Mouse (Mus musculus) myocyte (in vitro differentiated cells): ENCODE data around the gene Eif4a1. TPM values are rescaled to one million over a fixed set of nuclear protein-coding genes. Genes with fewer than 3 reads are reported as not detected.

Source experiments
- H3K27me3 ChIP-seq: one replicate; pipeline ENCODE4 v1.6.1; 2011; ENCODE audit not compliant: control insufficient read depth, insufficient read depth, insufficient read length
- H3K36me3 ChIP-seq: one replicate; pipeline ENCODE4 v1.6.1; 2011; ENCODE audit not compliant: control insufficient read depth, insufficient read depth
- H3K4me2 ChIP-seq: one replicate; pipeline ENCODE4 v1.6.1; 2011; ENCODE audit warnings: low read depth, control low read depth
- H3K4me3 ChIP-seq: one replicate; pipeline ENCODE4 v1.5.1; 2011; ENCODE audit warnings: mild to moderate bottlenecking, control low read depth, moderate library complexity
- H3K79me2 ChIP-seq: one replicate; pipeline ENCODE4 v1.6.1; 2011; ENCODE audit not compliant: control insufficient read depth, insufficient read depth
- H3ac ChIP-seq: one replicate; pipeline ENCODE4 v1.6.1; 2011; ENCODE audit not compliant: control insufficient read depth, insufficient read length
- CEBPB ChIP-seq: IDR thresholded peaks from 2 replicates; pipeline ENCODE4 v1.6.1; 2011; ENCODE audit warnings: mild to moderate bottlenecking, moderate library complexity; ENCODE audit not compliant: poor library complexity, insufficient read depth, severe bottlenecking
- E2F4 ChIP-seq: IDR thresholded peaks from one replicate; pipeline ENCODE4 v1.6.1; 2011; ENCODE audit warnings: mild to moderate bottlenecking, control low read depth, moderate library complexity; ENCODE audit not compliant: insufficient read depth
- MAX ChIP-seq: IDR thresholded peaks from one replicate; pipeline ENCODE4 v1.6.1; 2011; ENCODE audit warnings: low read depth, mild to moderate bottlenecking, control low read depth
- MYOD1 ChIP-seq, 3 experiments: IDR thresholded peaks; one replicate each; pipeline ENCODE4 v1.6.1; 2011; ENCODE audit warnings: control low read depth in 2 of 3, low read depth in 2 of 3, mild to moderate bottlenecking in 2 of 3, moderate library complexity in 1 of 3; ENCODE audit not compliant: insufficient read length in 2 of 3, control insufficient read depth in 1 of 3
- MYOG ChIP-seq, 3 experiments: IDR thresholded peaks; one replicate each; pipeline ENCODE4 v1.6.1; 2011; ENCODE audit warnings: control low read depth in 2 of 3, low read depth in 2 of 3, mild to moderate bottlenecking in 2 of 3; ENCODE audit not compliant: insufficient read length in 2 of 3, control insufficient read depth in 1 of 3, insufficient read depth in 1 of 3
- POLR2A ChIP-seq: IDR thresholded peaks from one replicate; pipeline ENCODE4 v1.6.1; 2011; ENCODE audit warnings: low read depth, mild to moderate bottlenecking, control low read depth, moderate library complexity; ENCODE audit not compliant: insufficient read length
- POLR2AphosphoS2 ChIP-seq: IDR thresholded peaks from one replicate; pipeline ENCODE4 v1.6.1; 2011; ENCODE audit warnings: low read depth, control low read depth; ENCODE audit not compliant: insufficient read length
- REST ChIP-seq: IDR thresholded peaks from one replicate; pipeline ENCODE4 v1.6.1; 2011; ENCODE audit warnings: mild to moderate bottlenecking, control low read depth, moderate library complexity; ENCODE audit not compliant: insufficient read depth, insufficient read length
- SRF ChIP-seq: IDR thresholded peaks from one replicate; pipeline ENCODE4 v1.6.1; 2011; ENCODE audit warnings: low read depth; ENCODE audit not compliant: control insufficient read depth, insufficient read length
- TCF12 ChIP-seq: IDR thresholded peaks from one replicate; pipeline ENCODE4 v1.6.1; 2011; ENCODE audit warnings: mild to moderate bottlenecking, control low read depth; ENCODE audit not compliant: poor library complexity, insufficient read depth, severe bottlenecking
- TCF3 ChIP-seq: IDR thresholded peaks from one replicate; pipeline ENCODE4 v1.6.1; 2011; ENCODE audit warnings: low read depth, control low read depth; ENCODE audit not compliant: insufficient read length
- USF1 ChIP-seq: IDR thresholded peaks from one replicate; pipeline ENCODE4 v1.6.1; 2011; ENCODE audit warnings: low read depth, mild to moderate bottlenecking, control low read depth, moderate library complexity
- polyA plus RNA-seq: library from polyadenylated mRNA; unstranded; fragments of >200 nt; fragmentation: generic; extraction: Trizol; gene quantifications from one replicate; pipeline ENCODE4 v1.2.1, GENCODE M21; 2012; ENCODE audit warnings: missing spikeins

The Eif4a1 gene
- polyA plus RNA-seq, 1 experiment = 553 TPM

DNA sequence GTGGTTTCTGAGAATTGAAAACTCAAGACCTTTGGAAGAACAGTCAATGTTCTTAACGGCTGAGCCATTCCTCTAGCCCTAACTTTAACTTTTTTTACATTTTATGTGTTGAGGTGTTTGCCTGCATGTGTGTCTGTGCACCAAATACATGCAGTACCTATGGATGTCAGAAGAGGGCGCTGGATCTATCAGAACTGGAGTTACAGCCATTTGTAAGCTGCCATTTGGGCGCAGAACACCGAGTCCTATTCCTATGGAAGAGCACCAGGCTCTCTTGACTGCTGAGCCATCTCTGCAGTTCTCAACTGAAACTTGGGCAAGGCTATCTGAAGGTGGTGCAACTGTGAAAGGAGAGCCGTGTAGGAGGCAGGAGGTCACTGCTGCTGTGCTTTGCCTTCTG lies 26.4 kb upstream of the Eif4a1 start:
- H3K4me3 ChIP-seq = no peak overlapping the region
- H3K27me3 ChIP-seq = no peaks in the 10 kb centered on the region
- H3K4me2 ChIP-seq = no peak overlapping the region
- H3ac ChIP-seq = no peak overlapping the region
- no peaks in the 10 kb centered on the region for H3K36me3 ChIP-seq
- H3K79me2 ChIP-seq = no peaks in the 10 kb centered on the region
- no peak for TF ChIP-seq TCF12
- TF ChIP-seq MAX = no peak
- TF ChIP-seq SRF = no peak
- TF ChIP-seq E2F4 = no peak
- TF ChIP-seq POLR2AphosphoS2 = no peak
- no peak for TF ChIP-seq POLR2A
- no peak for TF ChIP-seq REST
- TF ChIP-seq TCF3 = no peak
- no peak for TF ChIP-seq USF1
- TF ChIP-seq MYOD1 (IDR thresholded peaks at IDR 0.05; ENCODE audit: control insufficient read depth in 1 of 3, insufficient read length in 2 of 3, low read depth in 2 of 3) = no peak
- TF ChIP-seq CEBPB = no peak
- TF ChIP-seq MYOG (IDR thresholded peaks at IDR 0.05; ENCODE audit: control insufficient read depth in 1 of 3, insufficient read depth in 1 of 3, insufficient read length in 2 of 3, low read depth in 2 of 3) = no peak

DNA sequence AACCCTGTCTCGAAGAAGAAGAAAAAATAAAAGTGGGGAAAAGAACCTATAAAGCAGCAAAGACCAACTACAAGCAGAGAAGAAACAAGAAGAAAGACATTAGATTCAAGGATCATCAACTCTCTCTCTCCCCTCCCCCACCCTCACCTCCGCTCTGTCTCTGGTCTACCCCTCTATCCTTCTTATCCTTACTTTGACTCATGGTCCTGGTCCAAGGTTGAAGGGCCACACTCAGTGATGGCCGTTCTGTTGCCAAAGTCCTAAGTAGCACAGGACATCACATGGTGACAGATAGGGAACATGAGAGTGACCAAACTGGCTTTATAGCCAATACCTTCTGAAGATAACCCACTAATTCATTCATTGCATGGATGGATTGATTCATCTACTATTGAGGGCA lies 25.2 kb upstream of the Eif4a1 start:
- Histone ChIP-seq H3K79me2 (no peaks in the 10 kb centered on the region), H3K36me3 (no peaks in the 10 kb centered on the region), H3K27me3 (no peaks in the 10 kb centered on the region), H3ac (no peak overlapping the region), H3K4me3 (no peak overlapping the region), H3K4me2 (no peak overlapping the region)
- TF ChIP-seq POLR2AphosphoS2 (no peak), CEBPB (no peak), POLR2A (no peak), USF1 (no peak), MYOD1 (IDR thresholded peaks at IDR 0.05; ENCODE audit: control insufficient read depth in 1 of 3, insufficient read length in 2 of 3, low read depth in 2 of 3) (no peak), MAX (no peak), SRF (no peak), E2F4 (no peak), TCF3 (no peak)

DNA sequence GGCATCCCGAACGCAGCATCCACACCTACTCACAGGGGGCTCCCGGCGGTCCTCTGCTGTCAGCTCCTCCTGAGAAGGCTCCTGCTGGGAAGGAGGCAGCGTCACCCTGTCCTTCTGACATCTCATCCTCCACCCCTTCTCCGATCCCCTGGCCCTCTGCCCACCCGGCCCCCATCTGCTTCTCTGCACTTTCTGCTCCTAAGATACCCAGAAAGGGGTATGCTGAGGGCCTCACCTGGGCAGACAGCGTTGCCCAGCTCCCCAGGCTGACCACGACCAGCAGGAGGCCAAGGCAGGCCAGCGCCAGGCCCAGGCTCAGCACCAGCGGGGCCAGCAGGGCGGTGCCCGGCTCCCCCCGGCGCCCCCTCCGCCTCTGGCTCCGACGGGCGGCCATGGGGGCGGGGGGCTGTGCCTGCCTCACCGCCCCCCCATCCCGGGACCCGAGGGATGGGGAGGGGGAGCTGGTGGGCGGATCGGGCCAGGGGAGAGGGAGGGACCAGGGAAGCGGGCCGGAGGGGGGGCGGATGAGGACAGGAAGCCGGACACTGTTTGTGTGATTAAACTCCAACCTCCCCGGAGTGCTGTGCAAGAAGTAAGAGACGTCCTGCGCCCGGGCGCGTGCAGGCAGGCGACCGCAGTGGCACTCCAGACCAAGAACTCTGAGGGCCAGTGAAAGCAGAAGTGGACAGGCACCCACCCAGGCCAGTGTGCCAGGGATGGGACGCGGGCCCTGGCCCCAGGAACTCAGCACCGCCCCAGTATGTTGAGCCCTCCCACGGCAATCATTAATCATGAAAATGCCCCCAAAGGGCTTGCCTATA lies 23.3 kb upstream of the Eif4a1 start, which contains the start of the genes Tnfsf12 and Tnfsfm13:
Gene Tnfsf12 (minus strand): TSS at position 489 of the 821 bp plus-strand sequence.
Gene Tnfsfm13 (minus strand): TSS at position 738 of the 821 bp plus-strand sequence.
- H3ac ChIP-seq = peak within 1 kb of the TSS; percentile 11
- H3K36me3 ChIP-seq = no peaks in the 10 kb centered on the region
- H3K4me2 ChIP-seq = peak within 1 kb of the TSS; percentile 67
- TF ChIP-seq POLR2A (peak; percentile 42), REST (no peak), MYOD1 (IDR thresholded peaks at IDR 0.05; ENCODE audit: control insufficient read depth in 1 of 3, insufficient read length in 2 of 3, low read depth in 2 of 3) (no peak), CEBPB (no peak)
- peak within 1 kb of the TSS; percentile 11 for H3K4me3 ChIP-seq
- no peaks in the 10 kb centered on the region for H3K79me2 ChIP-seq
- no peaks in the 10 kb centered on the region for H3K27me3 ChIP-seq

DNA sequence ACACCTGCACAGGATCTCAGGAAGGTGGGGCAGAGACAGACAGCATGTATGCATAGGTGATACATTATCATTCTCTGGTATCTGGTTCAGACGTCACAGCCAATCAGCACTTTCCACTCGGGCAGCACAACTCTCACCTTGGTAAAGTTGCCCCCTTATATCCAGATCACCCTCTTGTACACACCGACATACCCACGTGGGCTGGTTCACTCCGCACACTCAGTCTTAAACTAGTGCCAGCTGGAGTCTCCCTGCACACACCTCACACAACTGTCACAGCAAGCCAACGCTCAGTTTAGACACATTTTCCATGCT lies 22.8 kb upstream of the Eif4a1 start:
- TF ChIP-seq MYOD1 (IDR thresholded peaks at IDR 0.05; ENCODE audit: control insufficient read depth in 1 of 3, insufficient read length in 2 of 3, low read depth in 2 of 3) = no peak
- no peak for TF ChIP-seq POLR2A
- TF ChIP-seq REST = no peak
- TF ChIP-seq MAX = no peak
- TF ChIP-seq MYOG (IDR thresholded peaks at IDR 0.05; ENCODE audit: control insufficient read depth in 1 of 3, insufficient read depth in 1 of 3, insufficient read length in 2 of 3, low read depth in 2 of 3) = no peak
- no peak for TF ChIP-seq POLR2AphosphoS2
- TF ChIP-seq TCF12 = no peak
- no peak for TF ChIP-seq USF1
- no peak for TF ChIP-seq CEBPB
- no peak for TF ChIP-seq SRF
- H3K4me3 ChIP-seq = peak overlapping the region; percentile 11
- no peaks in the 10 kb centered on the region for H3K27me3 ChIP-seq
- H3ac ChIP-seq = peak overlapping the region; percentile 11
- H3K4me2 ChIP-seq = peak overlapping the region; percentile 67
- H3K36me3 ChIP-seq = no peaks in the 10 kb centered on the region
- H3K79me2 ChIP-seq = no peaks in the 10 kb centered on the region

DNA sequence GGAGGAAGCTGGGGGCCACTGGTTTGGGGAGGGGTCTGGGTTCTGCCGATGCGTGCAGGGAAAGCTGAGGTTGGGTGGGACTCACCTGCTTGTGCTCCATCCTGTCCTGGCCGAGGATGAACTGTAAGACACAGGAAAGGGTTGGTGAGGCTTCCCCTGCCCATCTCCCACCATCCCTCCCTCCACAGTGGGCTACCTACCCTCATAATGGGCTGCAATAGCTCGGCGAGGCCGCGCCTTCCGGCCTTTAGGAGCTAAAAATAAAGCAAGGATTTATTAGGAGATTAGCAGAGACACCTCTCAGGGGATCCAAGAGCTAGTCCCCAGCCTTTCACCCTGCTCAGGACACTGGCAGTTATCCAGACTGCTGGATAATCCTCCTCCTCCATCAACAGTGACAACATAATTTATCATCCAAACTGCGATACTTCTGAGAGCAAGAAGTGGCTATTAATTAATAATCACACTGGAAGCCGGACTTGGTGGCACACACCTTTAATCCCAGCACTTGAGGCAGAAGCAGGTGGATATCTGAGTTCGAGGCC lies 21.3 kb upstream of the Eif4a1 start:
- H3K36me3 ChIP-seq = no peaks in the 10 kb centered on the region
- no peak overlapping the region for H3K4me2 ChIP-seq
- no peaks in the 10 kb centered on the region for H3K27me3 ChIP-seq
- H3K4me3 ChIP-seq = no peak overlapping the region
- TF ChIP-seq E2F4 = no peak
- TF ChIP-seq MAX = no peak
- TF ChIP-seq USF1 = no peak
- TF ChIP-seq CEBPB = no peak
- TF ChIP-seq SRF = no peak
- TF ChIP-seq MYOG (IDR thresholded peaks at IDR 0.05; ENCODE audit: control insufficient read depth in 1 of 3, insufficient read depth in 1 of 3, insufficient read length in 2 of 3, low read depth in 2 of 3) = no peak
- TF ChIP-seq TCF12 = no peak
- no peak for TF ChIP-seq TCF3
- TF ChIP-seq REST = no peak
- no peak for TF ChIP-seq POLR2AphosphoS2
- TF ChIP-seq MYOD1 (IDR thresholded peaks at IDR 0.05; ENCODE audit: control insufficient read depth in 1 of 3, insufficient read length in 2 of 3, low read depth in 2 of 3) = no peak
- TF ChIP-seq POLR2A = no peak
- H3K79me2 ChIP-seq = no peaks in the 10 kb centered on the region
- H3ac ChIP-seq = no peak overlapping the region
